Mouse (Mus musculus) E14TG2a.4 (cell line): ENCODE results near the gene Cyp51.

ENCODE experiments used
- H3K27me3 ChIP-seq: 2 replicates; pipeline ENCODE4 v1.6.1; 2014; ENCODE audit warnings: low read length, control low read depth; ENCODE audit not compliant: insufficient read depth
- H3K36me3 ChIP-seq: 2 replicates; pipeline ENCODE4 v1.6.1; 2014; ENCODE audit warnings: low read length, control low read depth; ENCODE audit not compliant: insufficient read depth
- H3K4me1 ChIP-seq: replicated peaks from 2 replicates; pipeline ENCODE4 v1.6.1; 2014; ENCODE audit warnings: low read depth, low read length, control low read depth
- H3K4me3 ChIP-seq: replicated peaks from 2 replicates; pipeline ENCODE4 v1.5.1; 2014; ENCODE audit warnings: mild to moderate bottlenecking, low read length
- H3K9me3 ChIP-seq: 2 replicates; pipeline ENCODE4 v1.6.1; 2014; ENCODE audit warnings: low read length, control low read depth
- CTCF ChIP-seq: conservative IDR thresholded peaks from 2 replicates; pipeline ENCODE4 v1.5.1; 2014; ENCODE audit warnings: low read length
- NANOG ChIP-seq: IDR thresholded peaks from 2 replicates; pipeline ENCODE4 v1.6.1; 2014; ENCODE audit warnings: borderline replicate concordance, low read length, mixed read lengths
- POU5F1 ChIP-seq: IDR thresholded peaks from 2 replicates; pipeline ENCODE4 v1.6.1; 2014; ENCODE audit warnings: low read length, borderline replicate concordance

The Cyp51 gene

GRCm38 (mm10) chr5:4088190-4088589, 16.4 kb downstream of the Cyp51 start:
- TF ChIP-seq CTCF: no peak
- no peak for TF ChIP-seq POU5F1
- no peak for TF ChIP-seq NANOG
- Histone ChIP-seq H3K27me3 (no peaks in the 10 kb centered on the region), H3K36me3 (peaks cover 97% of the 10 kb centered on the region)

GRCm38 (mm10) chr5:4086309-4086708, 18.2 kb downstream of the Cyp51 start:
- H3K4me3 ChIP-seq: no peak overlapping the region
- peaks cover 97% of the 10 kb centered on the region for H3K36me3 ChIP-seq
- H3K4me1 ChIP-seq: no peaks in the 10 kb centered on the region
- H3K27me3 ChIP-seq: no peaks in the 10 kb centered on the region
- no peak for TF ChIP-seq NANOG
- no peak for TF ChIP-seq CTCF
- no peak for TF ChIP-seq POU5F1
- no peaks in the 10 kb centered on the region for H3K9me3 ChIP-seq

More at GRCm38 (mm10) chr5:4088190-4088589, 16.4 kb downstream of the Cyp51 start:
- H3K4me1 ChIP-seq: no peaks in the 10 kb centered on the region
- H3K9me3 ChIP-seq: no peaks in the 10 kb centered on the region
- no peak overlapping the region for H3K4me3 ChIP-seq

- TF ChIP-seq NANOG: no peak
- H3K27me3 ChIP-seq: no peaks in the 10 kb centered on the region
- no peaks in the 10 kb centered on the region for H3K4me1 ChIP-seq
- H3K9me3 ChIP-seq: no peaks in the 10 kb centered on the region
- no peak overlapping the region for H3K4me3 ChIP-seq
- peaks cover 97% of the 10 kb centered on the region for H3K36me3 ChIP-seq
These were observed 19.6 kb downstream of the Cyp51 start for GRCm38 (mm10) chr5:4084948-4085347.

- Histone ChIP-seq H3K4me1 (no peaks in the 10 kb centered on the region), H3K36me3 (peaks cover 91% of the 10 kb centered on the region), H3K4me3 (no peak overlapping the region), H3K9me3 (peaks cover under 1% of the 10 kb centered on the region; the same call in 1 of the 2 replicates), H3K27me3 (no peaks in the 10 kb centered on the region)
- TF ChIP-seq POU5F1 (no peak), NANOG (no peak), CTCF (no peak)
These were observed 23.0 kb downstream of the Cyp51 start for GRCm38 (mm10) chr5:4081513-4081912.

GRCm38 (mm10) chr5:4080861-4081260, 23.7 kb downstream of the Cyp51 start:
- no peak for TF ChIP-seq POU5F1
- no peak for TF ChIP-seq NANOG
- TF ChIP-seq CTCF: no peak
- H3K27me3 ChIP-seq: no peaks in the 10 kb centered on the region
- no peak overlapping the region for H3K4me3 ChIP-seq
- H3K36me3 ChIP-seq: peaks cover 89% of the 10 kb centered on the region
- H3K4me1 ChIP-seq: no peaks in the 10 kb centered on the region
- peaks cover 7% of the 10 kb centered on the region for H3K9me3 ChIP-seq

- Histone ChIP-seq H3K4me3 (no peak overlapping the region), H3K9me3 (peaks cover 15% of the 10 kb centered on the region), H3K4me1 (no peaks in the 10 kb centered on the region), H3K27me3 (no peaks in the 10 kb centered on the region), H3K36me3 (peaks cover 71% of the 10 kb centered on the region)
- TF ChIP-seq POU5F1: no peak
- no peak for TF ChIP-seq NANOG
- no peak for TF ChIP-seq CTCF
These were observed 25.5 kb downstream of the Cyp51 start for GRCm38 (mm10) chr5:4079086-4079485.

GRCm38 (mm10) chr5:4067203-4067602, 37.3 kb downstream of the Cyp51 start:
- Histone ChIP-seq H3K27me3 (no peaks in the 10 kb centered on the region), H3K36me3 (peaks cover 55% of the 10 kb centered on the region), H3K4me1 (no peaks in the 10 kb centered on the region), H3K4me3 (no peak overlapping the region), H3K9me3 (peaks cover 9% of the 10 kb centered on the region)
- TF ChIP-seq CTCF: no peak
- no peak for TF ChIP-seq POU5F1
- TF ChIP-seq NANOG: no peak

GRCm38 (mm10) chr5:4066476-4067115, 38.0 kb downstream of the Cyp51 start:
- no peaks in the 10 kb centered on the region for H3K4me1 ChIP-seq
- TF ChIP-seq NANOG (no peak), CTCF (no peak), POU5F1 (no peak)
- H3K36me3 ChIP-seq: peaks cover 55% of the 10 kb centered on the region
- no peak overlapping the region for H3K4me3 ChIP-seq
- H3K27me3 ChIP-seq: no peaks in the 10 kb centered on the region
- H3K9me3 ChIP-seq: peaks cover 9% of the 10 kb centered on the region

- no peak overlapping the region for H3K4me3 ChIP-seq
- TF ChIP-seq CTCF: no peak
- H3K36me3 ChIP-seq: peaks cover 49% of the 10 kb centered on the region
- H3K9me3 ChIP-seq: no peaks in the 10 kb centered on the region
- no peaks in the 10 kb centered on the region for H3K27me3 ChIP-seq
- H3K4me1 ChIP-seq: peaks cover 13% of the 10 kb centered on the region; the same call in 1 of the 2 replicates
These were observed 44.2 kb downstream of the Cyp51 start for GRCm38 (mm10) chr5:4060313-4060712.
